Mouse (Mus musculus) layer of hippocampus, adult 2 months (tissue): ENCODE measurements around the gene Rab5c. TPM values are rescaled to one million over a fixed set of nuclear protein-coding genes. Genes with fewer than 3 reads are reported as not detected.

ENCODE experiments used
- DNase-seq, 2 experiments: peaks; one replicate each; pipeline ENCODE4 v3.0.0; 2022; ENCODE audit warnings: low spot score in 2 of 2
- H3K27ac ChIP-seq: fragments of 200-600 bp; 2 replicates; pipeline ENCODE4 v1.8.1; 2022
- H3K4me3 ChIP-seq: fragments of 200-600 bp; 2 replicates; pipeline ENCODE4 v1.8.1; 2022; ENCODE audit warnings: mild to moderate bottlenecking
- CTCF ChIP-seq: fragments of 200-600 bp; conservative IDR thresholded peaks from 2 replicates; pipeline ENCODE4 v1.8.1; 2022; ENCODE audit warnings: antibody characterized with exemption, mild to moderate bottlenecking, moderate library complexity
- long read RNA-seq, 2 experiments: library from polyadenylated mRNA; stranded (forward); transcript quantifications; one replicate each; pipeline ENCODE4 v2.0.0; 2021; ENCODE audit warnings: borderline mapping rate in 2 of 2
- total RNA-seq, 2 experiments: library from RNA; stranded (reverse); gene quantifications; 2 replicates each; pipeline ENCODE4 v1.2.3; 2021

The Rab5c gene
- total RNA-seq = 100 to 1,000 TPM; 137 to 148 TPM
- long read RNA-seq, experiment 1, transcript Rab5c-202 (6 exons, 1,915 nt) = major isoform, 7 of 13 reads
- long read RNA-seq, experiment 1, partial matches to known transcripts = 0 of 13 reads
- long read RNA-seq, experiment 1, other reads (novel, unspliced or antisense) = 6 of 13 reads
- long read RNA-seq, experiment 2, transcript Rab5c-202 (6 exons, 1,915 nt) = major isoform, 13 of 27 reads
- long read RNA-seq, experiment 2, partial matches to known transcripts = 1 of 27 reads
- long read RNA-seq, experiment 2, other reads (novel, unspliced or antisense) = 13 of 27 reads

DNA sequence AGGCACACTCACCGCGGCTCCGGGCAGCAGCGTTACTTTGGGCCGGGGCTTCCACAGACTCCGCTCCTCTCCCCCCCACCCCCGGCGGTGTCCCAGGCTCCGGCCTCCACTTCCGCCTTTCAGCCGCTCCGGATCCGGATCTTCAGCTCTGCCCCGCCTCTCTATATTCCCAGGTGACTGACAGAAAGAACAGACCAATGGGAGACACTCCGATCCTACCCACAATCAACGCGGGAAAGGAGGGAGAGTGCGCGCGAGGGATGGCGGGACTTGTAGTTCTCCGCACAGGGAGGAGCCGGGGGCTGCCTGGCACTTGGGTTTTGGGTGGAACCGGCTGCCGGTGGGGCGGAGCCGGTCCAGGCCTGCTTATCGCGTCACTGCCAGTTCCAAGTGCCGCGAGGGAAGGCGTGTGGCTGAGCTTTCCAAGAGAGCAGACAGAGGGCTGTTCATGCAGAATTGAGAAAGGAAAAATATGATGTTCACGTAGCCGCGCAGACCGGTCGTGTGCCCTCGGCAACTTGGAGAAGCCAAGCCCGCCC lies at the start of gene Rab5c:
Rab5c (minus strand) TSS at position 150 of the 539 bp plus-strand sequence.
- peak; percentile 41; the same call in 1 of the 2 replicates for TF ChIP-seq CTCF
- Histone ChIP-seq H3K4me3 (peak within 1 kb of the TSS; percentile 97), H3K27ac (peak within 1 kb of the TSS; percentile 96)
- DNase-seq = peak; percentile 99 to 100

DNA sequence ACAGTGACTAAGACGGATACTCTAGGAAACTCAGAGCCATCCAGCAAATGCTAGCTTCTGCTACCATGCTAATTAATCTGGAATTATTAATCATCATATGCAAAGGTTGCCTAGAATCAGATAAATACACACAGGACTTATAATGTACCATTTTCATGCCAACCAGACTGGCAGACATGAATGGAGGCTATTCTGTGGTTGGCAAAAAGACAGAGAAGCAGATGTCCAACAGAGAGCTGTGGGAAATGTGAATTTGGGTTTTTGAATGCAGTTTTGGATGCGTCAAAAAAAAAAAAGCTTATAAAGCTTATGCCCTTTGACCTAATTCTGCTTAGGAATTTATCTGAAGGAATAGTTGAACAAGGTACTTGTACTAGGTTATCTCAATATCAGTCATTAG lies 47.8 kb upstream of the Rab5c start:
- H3K4me3 ChIP-seq = no peak overlapping the region
- DNase-seq = no peak
- no peak for TF ChIP-seq CTCF
- H3K27ac ChIP-seq = no peak overlapping the region

GRCm38 (mm10) chr11:100784286-100784685 lies 46.3 kb upstream of the Rab5c start:
- DNase-seq = no peak
- no peak for TF ChIP-seq CTCF

GRCm38 (mm10) chr11:100782568-100782967 lies 44.6 kb upstream of the Rab5c start:
- DNase-seq = no peak
- H3K27ac ChIP-seq = no peak overlapping the region
- no peak for TF ChIP-seq CTCF
- no peak overlapping the region for H3K4me3 ChIP-seq

More at GRCm38 (mm10) chr11:100784286-100784685, 46.3 kb upstream of the Rab5c start:
- Histone ChIP-seq H3K27ac (no peak overlapping the region), H3K4me3 (no peak overlapping the region)

GRCm38 (mm10) chr11:100781763-100782475 lies 43.9 kb upstream of the Rab5c start:
- TF ChIP-seq CTCF = no peak
- no peak overlapping the region for H3K4me3 ChIP-seq
- H3K27ac ChIP-seq = no peak overlapping the region
- no peak for DNase-seq

GRCm38 (mm10) chr11:100780247-100780646 lies 42.2 kb upstream of the Rab5c start:
- Histone ChIP-seq H3K4me3 (no peak overlapping the region), H3K27ac (no peak overlapping the region)
- DNase-seq = no peak
- no peak for TF ChIP-seq CTCF

GRCm38 (mm10) chr11:100778069-100778468 lies 40.1 kb upstream of the Rab5c start:
- no peak for TF ChIP-seq CTCF
- Histone ChIP-seq H3K4me3 (no peak overlapping the region), H3K27ac (no peak overlapping the region)
- DNase-seq = no peak

GRCm38 (mm10) chr11:100775921-100776320 lies 37.9 kb upstream of the Rab5c start:
- Histone ChIP-seq H3K4me3 (no peak overlapping the region), H3K27ac (no peak overlapping the region)
- no peak for DNase-seq
- TF ChIP-seq CTCF = no peak

DNA sequence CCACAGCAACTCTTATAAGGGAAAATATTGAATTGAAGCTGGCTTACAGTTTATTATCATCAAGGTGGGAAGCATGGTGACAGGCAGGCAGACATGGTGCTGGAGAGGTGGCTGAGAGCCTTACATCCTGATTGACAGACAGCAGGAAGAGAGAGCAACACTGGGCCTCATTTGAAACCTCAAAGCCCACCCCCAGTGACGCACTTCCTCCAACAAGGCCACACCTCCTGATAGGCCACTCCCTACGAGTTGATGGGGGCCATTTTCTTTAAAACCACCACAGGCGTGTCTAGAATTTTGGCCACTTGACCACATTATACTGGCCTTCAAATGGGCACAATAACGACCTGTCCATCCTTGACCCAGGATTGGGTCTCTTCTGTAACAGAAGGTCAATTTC lies 36.2 kb upstream of the Rab5c start:
- DNase-seq = no peak
- Histone ChIP-seq H3K27ac (no peak overlapping the region), H3K4me3 (no peak overlapping the region)
- no peak for TF ChIP-seq CTCF

- Histone ChIP-seq H3K4me3 (peak within 1 kb of the TSS; percentile 66), H3K27ac (peak within 1 kb of the TSS; percentile 87)
- peak; percentile 67 to 79 for DNase-seq
- TF ChIP-seq CTCF = no peak
Observed at GRCm38 (mm10) chr11:100770646-100771408, 32.8 kb upstream of the Rab5c start, which contains the start of gene Ghdc. Gene Ghdc, minus strand, starts transcription at chr11:100770957.

DNA sequence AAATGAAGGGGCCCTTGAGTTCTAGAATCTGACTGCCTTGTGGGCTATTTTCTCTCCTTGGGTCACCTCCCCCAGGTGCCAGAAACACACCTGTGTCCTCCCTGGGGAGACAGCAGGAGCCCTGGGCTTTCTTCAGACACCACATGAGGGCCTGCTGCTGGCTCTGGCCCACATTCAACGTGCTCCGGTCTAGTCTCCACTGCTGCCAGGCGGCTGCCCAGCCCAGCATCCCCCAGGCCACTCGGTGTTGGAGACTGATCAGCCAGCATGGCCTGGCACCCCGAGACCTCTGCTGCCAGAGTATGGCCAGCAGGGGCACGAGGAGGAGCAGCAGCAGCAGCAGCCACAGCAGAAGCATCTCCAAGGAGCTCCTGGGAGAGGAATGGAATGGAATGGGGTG lies 32.0 kb upstream of the Rab5c start:
- peak overlapping the region; percentile 66 for H3K4me3 ChIP-seq
- no peak for TF ChIP-seq CTCF
- DNase-seq = no peak

GRCm38 (mm10) chr11:100767871-100768270 lies 29.9 kb upstream of the Rab5c start:
- no peak for DNase-seq
- Histone ChIP-seq H3K4me3 (no peak overlapping the region), H3K27ac (no peak overlapping the region)
- TF ChIP-seq CTCF = no peak

More for the DNA sequence above, 32.0 kb upstream of the Rab5c start:
- H3K27ac ChIP-seq = peak overlapping the region; percentile 87

DNA sequence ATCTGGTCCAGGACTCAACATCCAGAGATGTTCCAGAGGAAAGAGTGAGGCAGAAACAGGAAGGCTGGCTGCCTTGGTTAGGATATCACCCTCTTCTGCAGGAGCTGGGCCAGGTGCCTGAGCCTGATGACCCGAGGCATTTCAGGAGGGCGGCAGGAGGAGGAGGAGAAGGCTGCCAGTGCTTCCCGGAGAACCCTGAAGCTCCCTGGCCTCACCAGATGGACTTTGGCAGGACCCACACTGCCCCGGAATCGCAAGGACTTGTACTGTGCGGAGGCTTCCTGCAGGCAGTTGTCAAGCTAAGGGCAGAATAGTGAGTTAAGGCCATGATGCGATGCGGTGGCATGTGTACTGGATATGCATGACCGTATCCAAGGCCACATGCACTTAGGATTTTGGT lies 28.7 kb upstream of the Rab5c start:
- Histone ChIP-seq H3K27ac (no peak overlapping the region), H3K4me3 (no peak overlapping the region)
- no peak for TF ChIP-seq CTCF
- DNase-seq = no peak
